Mouse (Mus musculus) neural tube, embryonic 14.5 days (tissue): ENCODE data around the gene Zbtb8os. TPM values are rescaled to one million over a fixed set of nuclear protein-coding genes. Genes with fewer than 3 reads are reported as not detected.

ENCODE experiments used
- ATAC-seq: fragments of 200-750 bp; cut with Nextera tagmentation; 2 replicates; pipeline ENCODE4 v1.8.0; 2017; ENCODE audit warnings: low read depth, mild to moderate bottlenecking, moderate TSS enrichment, moderate library complexity
- H3K27ac ChIP-seq: fragments of 300-500 bp; sonication (generic); 2 replicates; pipeline ENCODE4 v1.5.1; 2014; ENCODE audit warnings: low read depth, mild to moderate bottlenecking, control low read depth, low read length, moderate library complexity, mixed read lengths
- H3K27me3 ChIP-seq: fragments of 300-500 bp; sonication (generic); 2 replicates; pipeline ENCODE4 v1.6.1; 2014; ENCODE audit warnings: low read length; ENCODE audit not compliant: control insufficient read depth, insufficient read depth
- H3K36me3 ChIP-seq: fragments of 300-500 bp; sonication (generic); 2 replicates; pipeline ENCODE4 v1.6.1; 2014; ENCODE audit warnings: low read length, mixed read lengths; ENCODE audit not compliant: control insufficient read depth, insufficient read depth
- H3K4me1 ChIP-seq: fragments of 300-500 bp; sonication (generic); 2 replicates; pipeline ENCODE4 v1.6.1; 2014; ENCODE audit warnings: low read length; ENCODE audit not compliant: control insufficient read depth, insufficient read depth
- H3K4me2 ChIP-seq: fragments of 300-500 bp; sonication (generic); 2 replicates; pipeline ENCODE4 v1.6.1; 2014; ENCODE audit warnings: mild to moderate bottlenecking, low read depth, low read length, control low read depth
- H3K4me3 ChIP-seq: fragments of 300-500 bp; sonication (generic); 2 replicates; pipeline ENCODE4 v1.5.1; 2014; ENCODE audit warnings: low read depth, low read length, control low read depth, mixed read lengths
- H3K9ac ChIP-seq: fragments of 300-500 bp; sonication (generic); replicated peaks from 2 replicates; pipeline ENCODE4 v1.6.1; 2014; ENCODE audit warnings: low read depth, mild to moderate bottlenecking, control low read depth, low read length, mixed read lengths
- H3K9me3 ChIP-seq: fragments of 300-500 bp; sonication (generic); 2 replicates; pipeline ENCODE4 v1.6.1; 2016; ENCODE audit warnings: low read length; ENCODE audit not compliant: control insufficient read depth
- WGBS: fragments of 180-500 bp; shearing (Covaris S2); extraction: QIAGEN DNeasy Blood & Tissue Kit; methylation state at CpG from one replicate; pipeline ENCODE4 v1.1.7; 2014; 5-methylcytosine and 5-hydroxymethylcytosine counted together
- polyA plus RNA-seq: library from polyadenylated mRNA; unstranded; fragments of >200 nt; fragmentation: Nextera tagmentation; extraction: Ambion mirVana; gene quantifications from 2 replicates; pipeline ENCODE4 v1.2.1, GENCODE M21; 2014

Zbtb8os gene
- polyA plus RNA-seq, 1 experiment from 2014 or later, result 19.5 TPM

- no peaks in the 10 kb centered on the region for H3K27me3 ChIP-seq
- 96% methylated on average over 5 of the region's 5 CpGs for WGBS
- no peaks in the 10 kb centered on the region for H3K9me3 ChIP-seq
- H3K9ac ChIP-seq, result no peak overlapping the region
- no peaks in the 10 kb centered on the region for H3K4me1 ChIP-seq
- no peak for ATAC-seq
- no peak overlapping the region for H3K4me3 ChIP-seq
- no peak overlapping the region for H3K27ac ChIP-seq
- peaks cover 55% of the 10 kb centered on the region for H3K36me3 ChIP-seq
- H3K4me2 ChIP-seq, result no peak overlapping the region
These were observed 13.5 kb upstream of the Zbtb8os start for GRCm38 (mm10) chr4:129322042-129322441.

GRCm38 (mm10) chr4:129323491-129323890, 12.0 kb upstream of the Zbtb8os start:
- Histone ChIP-seq H3K27me3 (no peaks in the 10 kb centered on the region), H3K4me2 (no peak overlapping the region), H3K27ac (no peak overlapping the region), H3K9me3 (no peaks in the 10 kb centered on the region), H3K9ac (no peak overlapping the region), H3K4me3 (no peak overlapping the region), H3K36me3 (peaks cover 55% of the 10 kb centered on the region), H3K4me1 (no peaks in the 10 kb centered on the region)
- no peak for ATAC-seq
- 97% methylated on average over 1 of the region's 1 CpGs for WGBS

GRCm38 (mm10) chr4:129324756-129325155, 10.7 kb upstream of the Zbtb8os start:
- ATAC-seq, result no peak
- Histone ChIP-seq H3K36me3 (peaks cover 52% of the 10 kb centered on the region), H3K4me1 (no peaks in the 10 kb centered on the region), H3K4me3 (no peak overlapping the region), H3K9me3 (no peaks in the 10 kb centered on the region), H3K4me2 (no peak overlapping the region), H3K9ac (no peak overlapping the region), H3K27ac (no peak overlapping the region), H3K27me3 (no peaks in the 10 kb centered on the region)
- WGBS, result 90% methylated on average over 1 of the region's 1 CpGs

GRCm38 (mm10) chr4:129326191-129326590, 9.3 kb upstream of the Zbtb8os start:
- Histone ChIP-seq H3K27me3 (no peaks in the 10 kb centered on the region), H3K4me2 (no peak overlapping the region), H3K9ac (no peak overlapping the region), H3K9me3 (no peaks in the 10 kb centered on the region), H3K36me3 (peaks cover 45% of the 10 kb centered on the region), H3K4me3 (no peak overlapping the region), H3K4me1 (0 out of 2 replicates have a peak, but pooled peaks cover 1% of the 10 kb centered on the region), H3K27ac (no peak overlapping the region)
- no peak for ATAC-seq
- 82% methylated on average over 1 of the region's 1 CpGs for WGBS

- Histone ChIP-seq H3K27me3 (no peaks in the 10 kb centered on the region), H3K36me3 (peaks cover 16% of the 10 kb centered on the region), H3K27ac (no peak overlapping the region), H3K4me3 (0 out of 2 replicates have a peak overlapping the region, but pooled peaks have one; percentile 4), H3K4me2 (peak overlapping the region; percentile 58), H3K9me3 (no peaks in the 10 kb centered on the region), H3K4me1 (peaks cover 19% of the 10 kb centered on the region), H3K9ac (no peak overlapping the region)
- 21% methylated on average over 1 of the region's 1 CpGs for WGBS
- no peak for ATAC-seq
These were observed 2.6 kb upstream of the Zbtb8os start for GRCm38 (mm10) chr4:129332846-129333245.

- WGBS, result under 1% methylated on average over 62 of the region's 62 CpGs
- peak overlapping the region; percentile 95 for H3K4me3 ChIP-seq
- peak overlapping the region; percentile 94 for H3K27ac ChIP-seq
- no peaks in the 10 kb centered on the region for H3K27me3 ChIP-seq
- H3K4me1 ChIP-seq, result peaks cover 19% of the 10 kb centered on the region
- peak overlapping the region; percentile 58 for H3K4me2 ChIP-seq
- H3K9me3 ChIP-seq, result no peaks in the 10 kb centered on the region
- H3K36me3 ChIP-seq, result peaks cover 6% of the 10 kb centered on the region; the same call in 1 of the 2 replicates
- H3K9ac ChIP-seq, result peak overlapping the region; percentile 92
- no peak for ATAC-seq
These were observed 749 bp upstream of the Zbtb8os start for GRCm38 (mm10) chr4:129334677-129335215.

- no peak for ATAC-seq
- Histone ChIP-seq H3K4me2 (peak overlapping the region; percentile 86), H3K4me3 (peak overlapping the region; percentile 95), H3K36me3 (no peaks in the 10 kb centered on the region), H3K4me1 (peaks cover 17% of the 10 kb centered on the region), H3K9ac (peak overlapping the region; percentile 66), H3K27ac (peak overlapping the region; percentile 98), H3K27me3 (no peaks in the 10 kb centered on the region), H3K9me3 (no peaks in the 10 kb centered on the region)
- 53% methylated on average over 14 of the region's 14 CpGs for WGBS
These were observed 796 bp downstream of the Zbtb8os start for GRCm38 (mm10) chr4:129336291-129336690.

GRCm38 (mm10) chr4:129339743-129340142, 4.2 kb downstream of the Zbtb8os start:
- ATAC-seq, result no peak
- 100% methylated on average over 3 of the region's 3 CpGs for WGBS
- no peak overlapping the region for H3K4me2 ChIP-seq
- H3K36me3 ChIP-seq, result peaks cover 9% of the 10 kb centered on the region; the same call in 1 of the 2 replicates
- no peaks in the 10 kb centered on the region for H3K9me3 ChIP-seq
- no peak overlapping the region for H3K4me3 ChIP-seq
- no peaks in the 10 kb centered on the region for H3K27me3 ChIP-seq
- no peaks in the 10 kb centered on the region for H3K4me1 ChIP-seq
- no peak overlapping the region for H3K9ac ChIP-seq
- H3K27ac ChIP-seq, result no peak overlapping the region

- Histone ChIP-seq H3K9ac (no peak overlapping the region), H3K27me3 (no peaks in the 10 kb centered on the region), H3K27ac (no peak overlapping the region), H3K4me2 (no peak overlapping the region), H3K4me1 (no peaks in the 10 kb centered on the region), H3K4me3 (no peak overlapping the region), H3K36me3 (peaks cover 9% of the 10 kb centered on the region; the same call in 1 of the 2 replicates), H3K9me3 (no peaks in the 10 kb centered on the region)
- no peak for ATAC-seq
- WGBS, result 89% methylated on average over 1 of the region's 1 CpGs
These were observed 6.4 kb downstream of the Zbtb8os start for GRCm38 (mm10) chr4:129341888-129342287.
